Mouse (Mus musculus) cortical plate, adult 2 months (tissue): ENCODE measurements at regions not wholly inside any gene's neighbourhood (a gene's known extent, or its start where the extent isn't known, plus 50 kb on each side); places are given as distances from the start of the nearest gene placed in this dataset.

Experiments
- H3K27ac ChIP-seq: fragments of 200-500 bp; 2 replicates; pipeline ENCODE4 v1.5.1; 2012; ENCODE audit warnings: low read length, control low read depth, inconsistent platforms; ENCODE audit not compliant: insufficient read depth
- H3K4me1 ChIP-seq: fragments of 200-500 bp; 2 replicates; pipeline ENCODE4 v1.6.1; 2011; ENCODE audit warnings: low read length; ENCODE audit not compliant: control insufficient read depth, insufficient read depth
- H3K4me3 ChIP-seq: fragments of 200-500 bp; 2 replicates; pipeline ENCODE4 v1.5.1; 2011; ENCODE audit warnings: mild to moderate bottlenecking, low read length, control low read depth; ENCODE audit not compliant: insufficient read depth
- CTCF ChIP-seq: fragments of 200-500 bp; IDR thresholded peaks from 2 replicates; pipeline ENCODE4 v1.5.1; 2011; ENCODE audit warnings: mild to moderate bottlenecking, control low read depth, low read length; ENCODE audit not compliant: insufficient read depth; ENCODE audit errors: extremely low read depth
- POLR2A ChIP-seq: fragments of 200-500 bp; IDR thresholded peaks from 2 replicates; pipeline ENCODE4 v1.6.1; 2011; ENCODE audit warnings: mild to moderate bottlenecking, low read length, control low read depth; ENCODE audit not compliant: insufficient read depth; ENCODE audit errors: extremely low read depth

DNA sequence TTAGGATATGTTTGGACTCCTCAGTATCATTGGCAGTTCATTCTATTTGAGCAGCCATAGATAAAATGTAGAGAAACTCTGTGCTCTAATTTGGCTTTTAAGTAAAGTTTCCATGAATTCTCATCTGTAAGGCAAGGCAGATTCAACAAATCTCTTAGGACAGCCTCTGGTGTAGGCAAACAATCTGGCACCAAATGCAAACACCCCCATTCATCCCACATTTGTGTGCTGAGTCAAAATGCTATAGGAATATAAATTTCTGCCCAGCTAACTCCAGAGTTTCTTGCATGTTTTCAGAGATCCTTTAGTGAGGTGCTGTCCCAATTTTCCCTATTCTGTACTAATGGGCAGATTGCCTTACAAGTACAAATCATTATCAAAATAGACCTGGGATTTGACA is 695.7 kb upstream of the Kif18a start:
- Histone ChIP-seq H3K4me1 (no peaks in the 10 kb centered on the region), H3K27ac (no peak overlapping the region), H3K4me3 (no peak overlapping the region)
- TF ChIP-seq CTCF: no peak
- TF ChIP-seq POLR2A: no peak

GRCm38 (mm10) chr2:108593555-108593954 is 687.0 kb upstream of the Kif18a start:
- H3K27ac ChIP-seq: no peak overlapping the region
- H3K4me1 ChIP-seq: no peaks in the 10 kb centered on the region
- TF ChIP-seq POLR2A (no peak), CTCF (no peak)
- no peak overlapping the region for H3K4me3 ChIP-seq

DNA sequence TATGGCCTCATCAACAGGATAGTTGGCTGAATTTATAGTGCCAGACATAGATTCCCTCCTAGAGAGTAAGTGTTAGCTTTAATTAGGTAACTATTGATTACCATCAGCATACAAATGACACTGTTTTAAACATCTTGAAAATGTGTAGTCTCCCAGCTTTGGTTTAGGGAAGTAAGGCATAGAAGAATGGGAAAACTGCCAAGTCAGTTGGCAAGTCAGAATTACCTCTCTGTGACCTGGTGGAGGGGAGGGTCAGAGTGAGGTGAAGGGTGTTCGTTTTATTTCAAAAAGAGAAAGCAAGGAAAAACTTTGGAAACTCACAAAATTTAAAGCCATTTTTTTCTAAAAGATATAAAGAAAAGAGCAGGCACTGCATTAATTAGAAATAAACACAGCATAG is 680.2 kb upstream of the Kif18a start:
- no peaks in the 10 kb centered on the region for H3K4me1 ChIP-seq
- H3K27ac ChIP-seq: no peak overlapping the region
- no peak overlapping the region for H3K4me3 ChIP-seq
- TF ChIP-seq POLR2A (no peak), CTCF (no peak)

DNA sequence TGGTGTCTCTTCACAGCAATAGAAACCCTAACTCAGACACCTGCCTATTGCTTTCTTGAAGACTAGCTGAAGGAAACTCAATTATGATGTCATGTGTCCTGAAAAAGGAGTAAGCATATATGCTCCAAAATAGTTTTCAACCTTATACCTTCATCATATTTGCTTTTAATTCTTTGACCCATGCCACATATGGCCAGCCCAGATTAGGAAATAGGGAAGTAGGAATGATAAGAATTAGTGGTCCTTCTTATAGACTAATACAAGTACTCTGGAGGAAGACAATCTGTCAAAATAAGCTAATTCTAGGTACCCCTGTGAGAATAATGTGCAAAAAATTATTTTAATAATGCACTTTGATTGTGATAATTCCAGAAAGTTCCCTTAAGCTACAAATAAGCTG is 661.0 kb upstream of the Kif18a start:
- no peaks in the 10 kb centered on the region for H3K4me1 ChIP-seq
- H3K27ac ChIP-seq: no peak overlapping the region
- no peak for TF ChIP-seq CTCF
- TF ChIP-seq POLR2A: no peak
- no peak overlapping the region for H3K4me3 ChIP-seq

GRCm38 (mm10) chr2:108622367-108623162 is 658.0 kb upstream of the Kif18a start:
- H3K4me3 ChIP-seq: no peak overlapping the region
- no peak overlapping the region for H3K27ac ChIP-seq
- no peak for TF ChIP-seq CTCF
- TF ChIP-seq POLR2A: no peak
- H3K4me1 ChIP-seq: no peaks in the 10 kb centered on the region

DNA sequence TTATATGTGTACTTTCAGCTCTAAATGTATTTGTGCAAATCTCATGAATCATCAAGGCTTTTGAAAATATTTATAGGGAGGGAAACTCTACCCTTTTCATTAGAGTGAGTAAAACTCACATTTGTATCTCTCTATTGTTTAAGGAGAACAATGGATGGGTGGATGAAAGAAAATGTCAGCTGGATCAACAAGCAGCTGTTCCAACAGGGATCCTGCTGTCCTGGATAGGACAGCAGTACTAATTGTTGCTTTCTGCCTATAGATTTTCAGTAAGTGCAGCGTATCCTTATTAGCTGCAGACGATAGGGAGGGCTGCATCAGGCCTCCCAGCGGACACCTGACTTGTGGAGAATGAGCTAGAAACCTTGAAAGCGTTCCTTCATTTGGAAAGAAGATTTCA is 644.9 kb upstream of the Kif18a start:
- Histone ChIP-seq H3K27ac (no peak overlapping the region), H3K4me1 (no peaks in the 10 kb centered on the region), H3K4me3 (no peak overlapping the region)
- TF ChIP-seq CTCF (no peak), POLR2A (no peak)

DNA sequence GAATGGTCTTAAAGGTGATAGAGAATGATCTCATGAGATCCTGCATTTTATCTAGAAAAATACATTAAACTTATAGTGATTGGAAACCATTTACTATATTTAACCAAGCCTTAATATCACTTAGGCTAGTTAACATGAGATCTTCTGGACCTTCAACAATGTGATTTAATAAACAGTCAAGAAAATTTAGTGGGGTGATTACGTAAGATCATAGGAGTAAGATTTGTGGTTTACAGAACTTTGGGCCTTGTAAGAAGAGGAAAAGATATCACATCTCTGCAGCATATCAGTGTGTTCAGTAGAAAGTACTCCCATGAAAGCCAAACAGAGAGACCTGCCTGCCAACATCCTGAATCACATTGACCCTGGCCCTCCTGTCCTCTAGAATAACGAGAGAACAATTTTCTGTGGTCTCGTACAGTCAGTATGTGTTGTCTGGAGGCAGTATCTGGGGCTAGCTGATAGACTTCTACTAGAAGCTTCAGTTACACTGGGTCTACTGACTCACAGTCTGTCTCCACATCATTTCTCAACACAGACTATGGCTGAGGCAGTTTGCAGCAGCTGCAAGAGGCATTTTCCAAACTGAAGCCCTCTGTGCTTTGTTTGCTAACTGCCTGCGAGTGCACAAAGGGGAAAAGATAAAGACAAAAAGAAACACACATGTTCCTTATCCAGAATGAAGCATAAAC is 619.7 kb upstream of the Kif18a start:
- no peaks in the 10 kb centered on the region for H3K4me1 ChIP-seq
- no peak for TF ChIP-seq CTCF
- no peak for TF ChIP-seq POLR2A

GRCm38 (mm10) chr2:108677777-108678380 is 602.7 kb upstream of the Kif18a start:
- TF ChIP-seq CTCF: no peak
- no peak for TF ChIP-seq POLR2A
- Histone ChIP-seq H3K4me1 (no peaks in the 10 kb centered on the region), H3K27ac (no peak overlapping the region), H3K4me3 (no peak overlapping the region)

More for the DNA sequence above, 619.7 kb upstream of the Kif18a start:
- Histone ChIP-seq H3K27ac (no peak overlapping the region), H3K4me3 (no peak overlapping the region)

GRCm38 (mm10) chr2:108681574-108681973 is 599.0 kb upstream of the Kif18a start:
- no peaks in the 10 kb centered on the region for H3K4me1 ChIP-seq
- H3K4me3 ChIP-seq: no peak overlapping the region
- no peak for TF ChIP-seq POLR2A
- no peak for TF ChIP-seq CTCF
- H3K27ac ChIP-seq: no peak overlapping the region

- Histone ChIP-seq H3K27ac (no peak overlapping the region), H3K4me3 (no peak overlapping the region), H3K4me1 (no peaks in the 10 kb centered on the region)
- TF ChIP-seq POLR2A: no peak
Measured at GRCm38 (mm10) chr2:108686019-108686743, 594.4 kb upstream of the Kif18a start.
